Mouse (Mus musculus) MEL (cell line): ENCODE data around the gene Nwd2. TPM values are rescaled to one million over a fixed set of nuclear protein-coding genes. Genes with fewer than 3 reads are reported as not detected.

ENCODE experiments used
- DNase-seq: peaks from one replicate; pipeline ENCODE4 v3.0.0; 2011; ENCODE audit warnings: low read depth, low spot score
- H3K27ac ChIP-seq: 2 replicates; pipeline ENCODE4 v1.5.1; 2012; ENCODE audit warnings: low read depth, mild to moderate bottlenecking, control low read depth, low read length, moderate library complexity; ENCODE audit not compliant: control insufficient read depth
- H3K27me3 ChIP-seq, 2 experiments: fragments of 150-350 bp in 1 of 2; sonication (generic) in 1 of 2; 2 replicates each; pipeline ENCODE4 v1.6.1; 2012; ENCODE audit warnings: low read length in 2 of 2, mild to moderate bottlenecking in 2 of 2, improper control_type of control experiment in 1 of 2, moderate library complexity in 1 of 2; ENCODE audit not compliant: insufficient read depth in 2 of 2, control insufficient read depth in 1 of 2
- H3K36me3 ChIP-seq, 2 experiments: 2 replicates each; pipeline ENCODE4 v1.6.1; 2012 to 2014; ENCODE audit warnings: low read length in 2 of 2, improper control_type of control experiment in 1 of 2, inconsistent platforms in 1 of 2, mild to moderate bottlenecking in 1 of 2; ENCODE audit not compliant: insufficient read depth in 2 of 2, control insufficient read depth in 1 of 2
- H3K4me1 ChIP-seq, 2 experiments: fragments of 150-350 bp in 1 of 2; sonication (generic) in 1 of 2; 2 replicates each; pipeline ENCODE4 v1.6.1; 2012; ENCODE audit warnings: low read length in 2 of 2, improper control_type of control experiment in 1 of 2, mild to moderate bottlenecking in 1 of 2; ENCODE audit not compliant: insufficient read depth in 2 of 2, control insufficient read depth in 1 of 2
- H3K4me3 ChIP-seq, 2 experiments: fragments of 150-350 bp in 1 of 2; sonication (generic) in 1 of 2; 2 replicates each; pipeline ENCODE4 v1.5.1; 2012; ENCODE audit warnings: low read depth in 2 of 2, low read length in 2 of 2, mild to moderate bottlenecking in 2 of 2, moderate library complexity in 2 of 2, control low read depth in 1 of 2, improper control_type of control experiment in 1 of 2; ENCODE audit not compliant: control insufficient read depth in 1 of 2, insufficient read depth in 1 of 2
- H3K79me2 ChIP-seq: 2 replicates; pipeline ENCODE4 v1.6.1; 2012; ENCODE audit warnings: mild to moderate bottlenecking, low read length, moderate library complexity; ENCODE audit not compliant: control insufficient read depth, poor library complexity, insufficient read depth
- H3K9ac ChIP-seq: 2 replicates; pipeline ENCODE4 v1.6.1; 2012; ENCODE audit warnings: low read depth, mild to moderate bottlenecking, control low read depth, low read length, moderate library complexity; ENCODE audit not compliant: control insufficient read depth, poor library complexity, severe bottlenecking
- H3K9me3 ChIP-seq: fragments of 150-350 bp; sonication (generic); replicated peaks from 2 replicates; pipeline ENCODE4 v1.6.1; 2012; ENCODE audit warnings: mild to moderate bottlenecking, low read length, improper control_type of control experiment, moderate library complexity; ENCODE audit not compliant: insufficient read depth
- CHD1 ChIP-seq: IDR thresholded peaks from 2 replicates; pipeline ENCODE4 v1.6.1; 2012; ENCODE audit warnings: low read depth, mild to moderate bottlenecking, inconsistent platforms, low read length, improper control_type of control experiment
- E2F4 ChIP-seq: IDR thresholded peaks from 2 replicates; pipeline ENCODE4 v1.6.1; 2011; ENCODE audit warnings: low read depth, low read length, improper control_type of control experiment, borderline replicate concordance
- ELF1 ChIP-seq: IDR thresholded peaks from 2 replicates; pipeline ENCODE4 v1.6.1; 2014; ENCODE audit warnings: low read depth, mild to moderate bottlenecking, inconsistent platforms, low read length, improper control_type of control experiment, moderate library complexity
- EP300 ChIP-seq, 2 experiments: IDR thresholded peaks; 2 replicates each; pipeline ENCODE4 v1.6.1; 2011; ENCODE audit warnings: improper control_type of control experiment in 2 of 2, low read length in 2 of 2, low read depth in 1 of 2, mild to moderate bottlenecking in 1 of 2
- GABPA ChIP-seq: IDR thresholded peaks from 2 replicates; pipeline ENCODE4 v1.6.1; 2012; ENCODE audit warnings: low read depth, mild to moderate bottlenecking, inconsistent platforms, low read length, improper control_type of control experiment, moderate library complexity
- GATA1 ChIP-seq: IDR thresholded peaks from 2 replicates; pipeline ENCODE4 v1.6.1; 2011; ENCODE audit warnings: low read depth, low read length, improper control_type of control experiment
- HCFC1 ChIP-seq: IDR thresholded peaks from 2 replicates; pipeline ENCODE4 v1.6.1; 2012; ENCODE audit warnings: low read depth, mild to moderate bottlenecking, inconsistent platforms, low read length, improper control_type of control experiment, moderate library complexity
- JUND ChIP-seq: IDR thresholded peaks from 2 replicates; pipeline ENCODE4 v1.6.1; 2011; ENCODE audit warnings: low read depth, mild to moderate bottlenecking, improper control_type of control experiment, low read length
- MAX ChIP-seq: IDR thresholded peaks from 2 replicates; pipeline ENCODE4 v1.6.1; 2011; ENCODE audit warnings: low read length, improper control_type of control experiment
- MXI1 ChIP-seq: IDR thresholded peaks from 2 replicates; pipeline ENCODE4 v1.6.1; 2011; ENCODE audit warnings: mild to moderate bottlenecking, low read depth, low read length, improper control_type of control experiment
- MYC ChIP-seq: IDR thresholded peaks from 2 replicates; pipeline ENCODE4 v1.6.1; 2011; ENCODE audit warnings: low read depth, mild to moderate bottlenecking, low read length, improper control_type of control experiment, moderate library complexity
- NELFE ChIP-seq: IDR thresholded peaks from 2 replicates; pipeline ENCODE4 v1.6.1; 2011; ENCODE audit warnings: low read depth, low read length, improper control_type of control experiment
- NRF1 ChIP-seq: IDR thresholded peaks from 2 replicates; pipeline ENCODE4 v1.6.1; 2014; ENCODE audit warnings: low read depth, mild to moderate bottlenecking, inconsistent platforms, low read length, improper control_type of control experiment, moderate library complexity; ENCODE audit not compliant: poor library complexity, insufficient read depth, severe bottlenecking
- POLR2A ChIP-seq, 2 experiments: IDR thresholded peaks; 2 replicates each; pipeline ENCODE4 v1.6.1; 2011 to 2012; ENCODE audit warnings: low read length in 2 of 2, mild to moderate bottlenecking in 2 of 2, control low read depth in 1 of 2, improper control_type of control experiment in 1 of 2, low read depth in 1 of 2, moderate library complexity in 1 of 2; ENCODE audit not compliant: control insufficient read depth in 1 of 2, insufficient read depth in 1 of 2, poor library complexity in 1 of 2
- POLR2AphosphoS2 ChIP-seq: IDR thresholded peaks from 2 replicates; pipeline ENCODE4 v1.6.1; 2011; ENCODE audit warnings: low read length, improper control_type of control experiment
- RAD21 ChIP-seq: IDR thresholded peaks from 2 replicates; pipeline ENCODE4 v1.6.1; 2011; ENCODE audit warnings: mild to moderate bottlenecking, low read depth, low read length, improper control_type of control experiment
- RCOR1 ChIP-seq: IDR thresholded peaks from 2 replicates; pipeline ENCODE4 v1.6.1; 2012; ENCODE audit warnings: low read depth, mild to moderate bottlenecking, inconsistent platforms, low read length, improper control_type of control experiment
- SIN3A ChIP-seq: IDR thresholded peaks from 2 replicates; pipeline ENCODE4 v1.6.1; 2012; ENCODE audit warnings: low read length, improper control_type of control experiment, inconsistent platforms
- TAL1 ChIP-seq: IDR thresholded peaks from 2 replicates; pipeline ENCODE4 v1.6.1; 2012; ENCODE audit warnings: mild to moderate bottlenecking, inconsistent platforms, low read length, moderate library complexity, mixed read lengths
- TCF12 ChIP-seq: IDR thresholded peaks from 2 replicates; pipeline ENCODE4 v1.6.1; 2014; ENCODE audit warnings: low read depth, mild to moderate bottlenecking, inconsistent platforms, low read length, improper control_type of control experiment, moderate library complexity
- USF1 ChIP-seq: IDR thresholded peaks from 2 replicates; pipeline ENCODE4 v1.6.1; 2014; ENCODE audit warnings: low read depth, mild to moderate bottlenecking, inconsistent platforms, low read length, improper control_type of control experiment, moderate library complexity
- ZKSCAN1 ChIP-seq: IDR thresholded peaks from 2 replicates; pipeline ENCODE4 v1.6.1; 2012; ENCODE audit warnings: low read depth, mild to moderate bottlenecking, inconsistent platforms, low read length, improper control_type of control experiment, moderate library complexity
- ZNF384 ChIP-seq: IDR thresholded peaks from 2 replicates; pipeline ENCODE4 v1.6.1; 2012; ENCODE audit warnings: low read depth, mild to moderate bottlenecking, inconsistent platforms, low read length, improper control_type of control experiment
- polyA plus RNA-seq, 2 experiments: library from polyadenylated mRNA; stranded (reverse) in 1 of 2; unstranded in 1 of 2; fragments of >175 nt in 1 of 2; fragments of >200 nt in 1 of 2; gene quantifications; 2 replicates each; pipeline versions ENCODE4 v1.2.1 to v1.2.4; 2012; ENCODE audit warnings: low replicate concordance in 2 of 2, low read depth in 1 of 2; ENCODE audit not compliant: insufficient read length in 2 of 2, insufficient read depth in 1 of 2, missing spikeins in 1 of 2
- total RNA-seq: library from RNA; depleted of rRNA; stranded (reverse); fragments of 300-350 nt; gene quantifications from 2 replicates; pipeline ENCODE4 v1.2.3, GENCODE M21; 2012

Nwd2 gene
- total and polyA plus RNA-seq, 3 experiments = not detected

- no peaks in the 10 kb centered on the region for H3K79me2 ChIP-seq
- H3K4me1 ChIP-seq = no peaks in the 10 kb centered on the region
Measured at GRCm38 (mm10) chr5:63627832-63628530, 20.9 kb upstream of the Nwd2 start.

GRCm38 (mm10) chr5:63628531-63628871 is 20.4 kb upstream of the Nwd2 start:
- Histone ChIP-seq H3K27me3 (no peaks in the 10 kb centered on the region), H3K9me3 (no peaks in the 10 kb centered on the region), H3K36me3 (no peaks in the 10 kb centered on the region), H3K9ac (no peak overlapping the region), H3K79me2 (no peaks in the 10 kb centered on the region), H3K27ac (no peak overlapping the region), H3K4me1 (no peaks in the 10 kb centered on the region), H3K4me3 (no peak overlapping the region)
- DNase-seq = no peak
- TF ChIP-seq MXI1 (no peak), EP300 (IDR thresholded peaks at IDR 0.05; ENCODE audit: low read depth in 1 of 2, low read length in 2 of 2) (no peak), GATA1 (no peak), ZKSCAN1 (no peak), MYC (no peak), MAX (no peak), ELF1 (no peak), ZNF384 (no peak), CHD1 (no peak), USF1 (no peak), E2F4 (no peak), POLR2A (IDR thresholded peaks at IDR 0.05; ENCODE audit: control insufficient read depth in 1 of 2, insufficient read depth in 1 of 2, low read depth in 1 of 2, low read length in 2 of 2, poor library complexity in 1 of 2) (no peak), SIN3A (no peak), TAL1 (no peak), NELFE (no peak), NRF1 (no peak), RCOR1 (no peak)

More at GRCm38 (mm10) chr5:63627832-63628530, 20.9 kb upstream of the Nwd2 start:
- no peaks in the 10 kb centered on the region for H3K9me3 ChIP-seq
- DNase-seq = no peak
- H3K9ac ChIP-seq = no peak overlapping the region
- H3K27ac ChIP-seq = no peak overlapping the region
- TF ChIP-seq RAD21 (no peak), EP300 (IDR thresholded peaks at IDR 0.05; ENCODE audit: low read depth in 1 of 2, low read length in 2 of 2) (no peak), POLR2A (IDR thresholded peaks at IDR 0.05; ENCODE audit: control insufficient read depth in 1 of 2, insufficient read depth in 1 of 2, low read depth in 1 of 2, low read length in 2 of 2, poor library complexity in 1 of 2) (no peak), NRF1 (no peak), HCFC1 (no peak), ZKSCAN1 (no peak), POLR2AphosphoS2 (no peak), MXI1 (no peak), GABPA (no peak), GATA1 (no peak), JUND (no peak), TCF12 (no peak)
- no peaks in the 10 kb centered on the region for H3K27me3 ChIP-seq
- H3K36me3 ChIP-seq = no peaks in the 10 kb centered on the region
- no peak overlapping the region for H3K4me3 ChIP-seq
